Mouse (Mus musculus): Measurements from ENCODE around the gene Lsm7. TPM values are rescaled to one million over a fixed set of nuclear protein-coding genes. Genes with fewer than 3 reads are reported as not detected.
A peak's percentile ranks its signal among the peaks of the same experiment; 100 is the strongest.

Lsm7 gene
- total RNA-seq (2014; rRNA removed) (136 and 249 TPM in 2 replicates), polyA plus RNA-seq (2015; fragmentation: Nextera tagmentation; extraction: Ambion mirVana) (292 and 299 TPM in 2 replicates)

- H3K27ac ChIP-seq (ENCODE audit: low read depth, low read length): peak within 1 kb of the TSS; percentile 87
- DNase-seq (ENCODE audit: low spot score) (peak; percentile 96), ATAC-seq (ENCODE audit: low FRiP score) (peak; percentile 77)
- H3K4me3 ChIP-seq (ENCODE audit: low read depth, low read length): peak within 1 kb of the TSS; percentile 81
- H3K36me3 ChIP-seq (ENCODE audit: insufficient read depth, low read length): peaks cover 20% of the 10 kb centered on the region
- WGBS: under 1% methylated on average over 78 of the region's 81 CpGs
- TF ChIP-seq CTCF (IDR thresholded peaks at IDR 0.05): no peak
- no peaks in the 10 kb centered on the region for H3K9me3 ChIP-seq (ENCODE audit: low read length)
- H3K9ac ChIP-seq (replicated peaks; ENCODE audit: low read length, poor library complexity, severe bottlenecking): peak within 1 kb of the TSS; percentile 83
- peak within 1 kb of the TSS; percentile 95 for H3K4me2 ChIP-seq (ENCODE audit: low read depth, low read length, poor library complexity, severe bottlenecking)
- peaks cover 19% of the 10 kb centered on the region for H3K4me1 ChIP-seq (ENCODE audit: insufficient read depth, low read length)
- H3K27me3 ChIP-seq (ENCODE audit: insufficient read depth, low read length): no peaks in the 10 kb centered on the region
Observed at GRCm38 (mm10) chr10:80854913-80855748, at the start of gene Lsm7, which contains the start of gene Sppl2b. Gene Lsm7, minus strand, starts transcription at chr10:80855209. Gene Sppl2b, plus strand, starts transcription at chr10:80855275.

GRCm38 (mm10) chr10:80904709-80905108 lies 49.7 kb upstream of the Lsm7 start:
- Histone ChIP-seq H3K27me3 (ENCODE audit: insufficient read depth, low read length) (no peaks in the 10 kb centered on the region), H3K9ac (replicated peaks; ENCODE audit: low read length, poor library complexity, severe bottlenecking) (no peak overlapping the region), H3K4me3 (ENCODE audit: low read depth, low read length) (no peak overlapping the region), H3K27ac (ENCODE audit: low read depth, low read length) (no peak overlapping the region), H3K9me3 (ENCODE audit: low read length) (no peaks in the 10 kb centered on the region), H3K36me3 (ENCODE audit: insufficient read depth, low read length) (peaks cover 68% of the 10 kb centered on the region), H3K4me2 (ENCODE audit: low read depth, low read length, poor library complexity, severe bottlenecking) (no peak overlapping the region), H3K4me1 (ENCODE audit: insufficient read depth, low read length) (no peaks in the 10 kb centered on the region; the same call in 1 of the 2 replicates)
- 97% methylated on average over 11 of the region's 11 CpGs for WGBS
- ATAC-seq (ENCODE audit: low FRiP score): no peak
- DNase-seq (ENCODE audit: low spot score): no peak
- TF ChIP-seq CTCF (IDR thresholded peaks at IDR 0.05): no peak

- H3K36me3 ChIP-seq (ENCODE audit: insufficient read depth, low read length): peaks cover 64% of the 10 kb centered on the region
Observed at GRCm38 (mm10) chr10:80904004-80904693, 49.1 kb upstream of the Lsm7 start.

GRCm38 (mm10) chr10:80903282-80903681 lies 48.3 kb upstream of the Lsm7 start:
- Histone ChIP-seq H3K36me3 (ENCODE audit: insufficient read depth, low read length) (peaks cover 61% of the 10 kb centered on the region), H3K4me1 (ENCODE audit: insufficient read depth, low read length) (peaks cover 4% of the 10 kb centered on the region; the same call in 1 of the 2 replicates), H3K4me3 (ENCODE audit: low read depth, low read length) (no peak overlapping the region), H3K9me3 (ENCODE audit: low read length) (no peaks in the 10 kb centered on the region), H3K27ac (ENCODE audit: low read depth, low read length) (no peak overlapping the region), H3K4me2 (ENCODE audit: low read depth, low read length, poor library complexity, severe bottlenecking) (no peak overlapping the region), H3K27me3 (ENCODE audit: insufficient read depth, low read length) (no peaks in the 10 kb centered on the region), H3K9ac (replicated peaks; ENCODE audit: low read length, poor library complexity, severe bottlenecking) (no peak overlapping the region)
- no peak for ATAC-seq (ENCODE audit: low FRiP score)
- DNase-seq (ENCODE audit: low spot score): no peak
- no peak for TF ChIP-seq CTCF (IDR thresholded peaks at IDR 0.05)
- 92% methylated on average over 10 of the region's 10 CpGs for WGBS

More at GRCm38 (mm10) chr10:80904004-80904693, 49.1 kb upstream of the Lsm7 start:
- DNase-seq (ENCODE audit: low spot score) (no peak), ATAC-seq (ENCODE audit: low FRiP score) (no peak)
- Histone ChIP-seq H3K4me2 (ENCODE audit: low read depth, low read length, poor library complexity, severe bottlenecking) (no peak overlapping the region), H3K9ac (replicated peaks; ENCODE audit: low read length, poor library complexity, severe bottlenecking) (no peak overlapping the region), H3K27ac (ENCODE audit: low read depth, low read length) (no peak overlapping the region), H3K9me3 (ENCODE audit: low read length) (no peaks in the 10 kb centered on the region), H3K27me3 (ENCODE audit: insufficient read depth, low read length) (no peaks in the 10 kb centered on the region), H3K4me1 (ENCODE audit: insufficient read depth, low read length) (peaks cover 4% of the 10 kb centered on the region; the same call in 1 of the 2 replicates), H3K4me3 (ENCODE audit: low read depth, low read length) (no peak overlapping the region)
- no peak for TF ChIP-seq CTCF (IDR thresholded peaks at IDR 0.05)
- 88% methylated on average over 28 of the region's 28 CpGs for WGBS

GRCm38 (mm10) chr10:80902273-80902940 lies 47.4 kb upstream of the Lsm7 start:
- Histone ChIP-seq H3K27me3 (ENCODE audit: insufficient read depth, low read length) (no peaks in the 10 kb centered on the region), H3K4me1 (ENCODE audit: insufficient read depth, low read length) (peaks cover 4% of the 10 kb centered on the region; the same call in 1 of the 2 replicates), H3K9me3 (ENCODE audit: low read length) (no peaks in the 10 kb centered on the region), H3K9ac (replicated peaks; ENCODE audit: low read length, poor library complexity, severe bottlenecking) (no peak overlapping the region), H3K4me3 (ENCODE audit: low read depth, low read length) (no peak overlapping the region), H3K36me3 (ENCODE audit: insufficient read depth, low read length) (peaks cover 54% of the 10 kb centered on the region), H3K4me2 (ENCODE audit: low read depth, low read length, poor library complexity, severe bottlenecking) (no peak overlapping the region), H3K27ac (ENCODE audit: low read depth, low read length) (no peak overlapping the region)
- 95% methylated on average over 9 of the region's 9 CpGs for WGBS
- no peak for TF ChIP-seq CTCF (IDR thresholded peaks at IDR 0.05)
- no peak for ATAC-seq (ENCODE audit: low FRiP score)
- DNase-seq (ENCODE audit: low spot score): no peak
